Mouse (Mus musculus) embryonic stem cell, embryonic (primary cell): Measurements from ENCODE around the gene Spata31d1b.

Experiments
- CTCF ChIA-PET, 4 experiments: fragments of 300-600 bp in 2 of 4; fragments of 350-600 bp in 2 of 4; sonication (Branson Sonifier 250); formaldehyde crosslinking; loops; one replicate each; lab custom pipeline; 2022; ENCODE audit warnings: inconsistent platforms in 2 of 4; lab: Charles Lee
- POLR2A ChIA-PET, 4 experiments: fragments of 300-600 bp in 2 of 4; fragments of 350-600 bp in 2 of 4; sonication (Branson Sonifier 250); formaldehyde crosslinking; loops; one replicate each; lab custom pipeline; 2022; ENCODE audit warnings: antibody characterized with exemption in 4 of 4, inconsistent platforms in 1 of 4; lab: Charles Lee

The Spata31d1b gene

DNA sequence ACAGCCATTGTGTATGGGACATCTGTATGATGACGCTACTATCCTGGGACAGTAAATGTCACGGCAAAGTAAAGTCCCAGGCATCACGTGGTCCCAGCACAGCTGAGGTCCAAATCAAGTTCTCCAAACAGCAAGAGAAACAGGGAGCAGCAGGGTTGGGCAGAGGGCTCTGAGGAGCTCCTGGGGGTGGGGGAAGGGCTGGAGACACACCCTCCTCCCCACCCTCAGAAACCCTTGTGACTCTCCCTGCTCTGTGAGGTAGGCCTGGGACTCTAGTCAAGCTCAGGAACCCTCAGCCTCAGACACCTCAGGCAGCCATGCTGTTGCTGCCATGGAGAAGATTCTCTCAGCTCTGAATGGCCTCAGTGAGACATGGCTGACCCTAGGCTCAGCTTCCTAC, at the start of gene Spata31d1b:
Gene Spata31d1b, plus strand, starts transcription at position 301 of the 400 bp plus-strand sequence.
- CTCF ChIA-PET, result interaction anchor here in 1 of 4 experiments (0.6 to 1.1 kb wide), 2 partner anchors 23 to 1432 kb away, joined by 3 read pairs; no protein-coding TSS in a partner anchor

DNA sequence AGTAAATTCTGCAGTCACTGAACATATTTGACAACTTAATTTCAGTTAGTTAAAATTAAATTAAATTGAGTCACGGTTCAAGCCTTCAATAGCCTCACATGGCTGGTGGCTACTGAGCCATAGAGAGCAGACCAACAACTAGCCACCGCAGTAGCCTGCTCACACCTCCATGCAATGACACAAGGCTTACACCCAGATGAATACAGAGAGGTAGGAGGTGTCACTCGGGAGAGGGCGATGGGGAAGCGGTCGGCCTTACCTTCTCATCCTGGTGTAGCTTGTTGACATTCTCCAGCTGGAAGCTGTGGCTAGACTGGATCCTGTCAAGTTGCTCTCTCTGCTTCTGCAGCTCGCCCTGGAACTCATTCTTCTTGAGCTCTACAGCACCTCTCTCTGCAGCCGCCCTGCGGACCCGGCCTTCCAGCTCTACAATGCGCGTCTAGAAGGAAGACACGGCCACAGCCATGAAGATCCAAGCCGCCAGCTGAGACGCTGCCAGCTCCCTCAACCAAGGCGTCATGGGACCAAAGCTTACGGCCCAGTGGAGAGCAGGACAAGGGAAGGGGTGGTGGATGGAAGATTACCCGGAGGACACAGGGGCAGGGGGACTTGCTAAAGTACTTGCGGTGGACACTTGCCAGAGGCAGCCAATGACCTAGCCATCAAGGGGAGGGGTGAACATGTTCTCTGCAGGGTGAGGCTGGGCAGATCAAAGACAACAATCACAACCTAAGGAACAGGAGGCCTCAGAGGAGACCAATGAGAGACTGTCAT, 48.0 kb upstream of the Spata31d1b start:
- ChIA-PET CTCF (interaction anchor here in 2 of 4 experiments (0.5 to 1.0 kb wide), 2 partner anchors 12 to 71 kb away, joined by 3 to 9 read pairs; partner anchors contain the start of gene Golm1 (in 1 of the 2)), POLR2A (interaction anchor here in 3 of 4 experiments (0.5 to 7.0 kb wide), 22 partner anchors 8 to 106 kb away, joined by 3 to 69 read pairs (median 3); partner anchors contain the start of genes Golm1 (in 2 of the 3) and Isca1 (in 1 of the 3))

More for the DNA sequence above, at the start of gene Spata31d1b:
- POLR2A ChIA-PET, result interaction anchor here in 3 of 4 experiments (0.6 to 2.9 kb wide), 11 partner anchors 9 to 1762 kb away, joined by 3 to 21 read pairs (median 4); partner anchors contain the start of gene Hnrnpa0 (in 1 of the 3)

DNA sequence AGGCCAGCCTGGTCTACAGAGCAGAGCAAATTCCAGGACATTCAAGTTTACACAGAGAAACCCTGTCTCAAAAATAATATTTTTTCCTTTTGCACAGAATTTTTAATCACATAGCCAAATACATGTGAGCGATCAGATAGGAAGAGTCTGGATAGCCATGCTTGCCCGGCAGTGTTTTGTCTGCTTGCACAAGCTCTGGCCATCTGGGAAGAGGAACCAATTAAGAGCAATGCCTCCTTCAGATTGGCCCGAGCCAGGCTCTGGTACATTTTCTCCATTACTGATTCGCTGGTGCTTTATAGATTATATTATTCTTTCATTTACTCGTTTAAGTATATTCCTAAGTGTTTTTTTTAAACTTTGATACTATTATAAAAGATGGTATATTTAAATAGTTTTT, 44.3 kb upstream of the Spata31d1b start:
- CTCF ChIA-PET, result no interaction called here
- POLR2A ChIA-PET, result interaction anchor here in 3 of 4 experiments (0.7 to 7.0 kb wide), 12 partner anchors 8 to 102 kb away, joined by 3 to 69 read pairs (median 6); partner anchors contain the start of gene Isca1 (in 1 of the 3)

DNA sequence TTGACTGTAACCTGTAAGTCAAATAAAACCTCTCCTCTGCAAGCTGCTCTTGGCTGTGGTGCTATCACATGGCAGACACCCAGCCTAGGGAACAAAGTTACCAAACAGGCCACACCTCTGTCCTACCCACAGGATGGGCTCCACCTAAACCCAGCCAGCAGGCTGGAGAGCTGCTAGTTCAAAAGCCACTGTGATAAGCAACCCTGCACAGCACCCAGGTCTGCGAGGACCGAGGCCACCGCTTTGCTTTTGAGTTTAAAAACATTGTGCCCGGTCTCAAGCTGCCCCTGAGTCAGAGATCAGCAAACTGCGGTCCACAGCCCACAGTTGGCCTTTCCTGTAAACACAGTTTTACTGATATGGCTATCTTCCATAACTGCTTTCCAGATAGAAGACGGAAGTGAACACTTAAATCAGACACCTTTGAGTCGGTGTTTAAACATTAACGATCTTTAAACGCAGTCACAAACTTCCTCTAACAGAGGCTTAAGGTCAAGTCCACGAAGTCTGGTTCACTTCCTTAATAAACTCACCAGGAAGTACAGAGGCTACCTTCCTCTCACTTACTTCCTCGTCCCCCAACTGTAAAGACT, 43.5 kb upstream of the Spata31d1b start:
- ChIA-PET POLR2A (interaction anchor here in 2 of 4 experiments (0.6 to 7.0 kb wide), 16 partner anchors 8 to 662 kb away, joined by 3 to 69 read pairs (median 4); partner anchors contain the start of gene Isca1 (in 2 of the 2)), CTCF (interaction anchor here (0.6 to 1.1 kb wide), 4 partner anchors 11 to 20 kb away, joined by 3 to 4 read pairs (median 4); no protein-coding TSS in a partner anchor)

DNA sequence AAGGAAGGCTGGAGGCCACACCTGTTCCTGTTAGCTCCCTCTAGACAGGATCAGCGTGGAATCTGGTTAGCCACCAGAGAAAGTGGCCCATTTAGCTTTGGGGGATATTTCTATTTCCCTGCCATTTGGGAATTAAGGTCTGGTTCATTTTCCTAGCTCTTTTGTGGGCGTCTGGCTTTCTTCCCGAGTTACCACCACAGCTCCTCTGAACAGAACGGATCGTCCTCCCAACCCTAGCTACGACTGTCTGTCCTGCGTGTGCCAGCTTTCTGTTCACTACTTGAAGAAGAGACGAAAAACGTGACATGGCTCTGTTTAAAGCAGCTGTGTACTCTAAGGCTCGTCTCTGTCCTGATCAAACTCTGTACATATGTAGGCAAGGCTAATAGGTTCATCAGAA, 42.1 kb upstream of the Spata31d1b start:
- ChIA-PET POLR2A (interaction anchor here in 3 of 4 experiments (0.6 to 7.0 kb wide), 5 partner anchors 13 to 56 kb away, joined by 3 to 69 read pairs (median 3); no protein-coding TSS in a partner anchor), CTCF (no interaction called here)

DNA sequence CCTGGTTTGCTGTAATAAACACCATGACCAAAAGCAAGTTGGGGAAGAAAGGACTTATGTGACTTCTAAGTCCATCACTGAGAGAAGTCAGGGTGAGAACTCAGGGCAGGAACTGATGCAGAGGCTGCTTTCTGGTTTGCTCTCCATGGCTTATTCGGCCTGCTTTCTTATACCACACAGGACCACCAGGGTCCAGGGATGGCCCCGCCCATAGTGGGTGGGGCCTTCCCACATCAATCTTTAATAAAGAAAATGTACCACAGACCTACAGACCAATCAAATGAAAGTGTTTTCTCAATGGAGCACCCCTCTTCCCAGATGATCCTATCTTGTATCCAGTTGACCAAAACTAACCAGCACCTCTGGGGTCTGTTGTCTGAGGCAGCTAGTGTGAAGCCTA, 40.6 kb upstream of the Spata31d1b start:
- ChIA-PET CTCF (no interaction called here), POLR2A (interaction anchor here in 1 of 4 experiments (0.7 to 1.5 kb wide), 2 partner anchors 14 to 1215 kb away, joined by 3 to 5 read pairs; no protein-coding TSS in a partner anchor)

DNA sequence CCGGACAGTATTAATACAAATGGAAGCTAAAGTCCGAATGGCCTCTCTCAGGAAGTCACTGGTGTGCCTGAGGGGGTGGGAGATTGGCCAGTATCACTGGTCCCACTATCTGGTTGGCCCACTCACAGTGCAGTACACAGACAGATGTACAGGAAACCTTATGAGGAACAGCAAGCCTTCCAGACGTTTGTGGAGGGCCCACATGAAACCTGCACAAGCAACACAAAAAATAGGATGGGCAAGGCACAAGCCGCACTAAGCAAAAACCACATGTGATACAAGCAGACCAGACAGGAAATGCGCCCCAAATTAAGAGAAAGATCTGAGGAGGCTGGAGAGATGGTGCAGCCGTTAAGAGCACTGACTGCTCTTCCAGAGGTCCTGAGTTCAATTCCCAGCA, 39.8 kb upstream of the Spata31d1b start:
- ChIA-PET CTCF (interaction anchor here in 1 of 4 experiments (0.6 kb wide), 1 partner anchor 8 kb away, joined by 4 read pairs; no protein-coding TSS in a partner anchor), POLR2A (interaction anchor here in 3 of 4 experiments (0.6 to 1.1 kb wide), 3 partner anchors 15 to 1419 kb away, joined by 3 to 8 read pairs (median 3); no protein-coding TSS in a partner anchor)

DNA sequence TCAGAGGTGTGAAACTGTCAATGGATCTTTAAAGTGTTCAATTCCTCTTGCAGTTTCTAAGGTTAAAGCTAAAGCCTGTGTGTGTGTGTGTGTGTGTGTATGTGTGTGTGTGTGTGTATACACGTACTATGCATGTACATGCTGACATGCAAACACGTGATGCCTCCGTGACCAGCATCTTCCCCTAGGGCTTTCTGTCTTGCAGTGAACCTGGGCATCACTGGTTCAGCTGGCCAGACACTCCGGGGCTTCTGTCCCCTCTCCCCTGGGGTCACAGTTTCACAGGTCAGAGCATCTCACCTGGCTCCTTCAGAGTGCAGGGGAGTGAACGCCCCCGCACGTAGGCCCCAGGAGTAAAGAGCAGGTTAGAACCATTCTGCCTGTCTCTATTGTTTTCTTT, 38.5 kb upstream of the Spata31d1b start:
- CTCF ChIA-PET, result interaction anchor here in 1 of 4 experiments (0.7 kb wide), 1 partner anchor 832 kb away, joined by 4 read pairs; no protein-coding TSS in a partner anchor
- POLR2A ChIA-PET, result interaction anchor here (0.7 to 7.3 kb wide), 9 partner anchors 9 to 234 kb away, joined by 3 to 56 read pairs (median 3); partner anchors contain the start of gene Spata31d1a (in 1 of the 4)

DNA sequence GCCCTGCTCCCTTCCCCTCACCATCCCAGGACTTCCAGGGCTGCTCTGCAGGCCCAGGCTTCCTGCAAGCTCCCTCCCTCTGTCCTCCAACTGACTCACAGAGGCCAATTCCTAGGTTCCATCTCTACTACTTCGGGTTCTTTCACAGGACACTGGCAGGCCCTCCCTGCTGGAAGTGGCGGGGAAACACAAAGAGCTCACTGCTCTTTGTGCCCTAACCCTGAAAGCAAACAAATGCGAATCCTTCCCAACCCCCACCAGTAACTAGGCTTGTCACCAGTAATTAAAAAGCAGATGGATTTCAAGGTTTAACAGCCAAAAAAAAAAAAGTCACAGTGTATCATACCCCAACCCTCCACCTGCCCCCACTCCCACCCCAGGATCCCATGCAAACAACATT, 37.9 kb upstream of the Spata31d1b start:
- ChIA-PET POLR2A (interaction anchor here (0.7 to 7.3 kb wide), 12 partner anchors 9 to 233 kb away, joined by 3 to 56 read pairs (median 3); partner anchors contain the start of genes Isca1 (in 1 of the 4) and Spata31d1a (in 1 of the 4)), CTCF (interaction anchor here in 1 of 4 experiments (0.7 kb wide), 1 partner anchor 833 kb away, joined by 4 read pairs; no protein-coding TSS in a partner anchor)

DNA sequence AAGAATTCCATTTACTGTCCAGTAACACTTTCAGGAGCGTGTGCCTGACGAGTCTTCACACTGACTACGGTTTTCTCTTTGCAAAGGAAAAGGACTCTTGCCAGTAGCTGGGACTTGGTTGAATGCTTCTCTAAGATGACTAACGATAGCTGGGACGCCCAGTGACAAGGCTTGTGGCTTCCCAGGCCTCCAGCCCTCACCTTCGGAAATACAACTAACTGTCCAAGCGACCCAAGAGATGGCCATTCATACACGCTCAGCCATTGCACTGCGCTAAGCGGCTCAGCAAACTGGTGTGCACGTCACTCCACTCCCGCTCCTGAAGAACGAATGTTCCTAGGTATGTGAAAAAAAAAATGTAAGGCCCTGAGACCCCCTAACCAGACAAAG, 37.3 kb upstream of the Spata31d1b start:
- CTCF ChIA-PET, result no interaction called here
- POLR2A ChIA-PET, result interaction anchor here in 3 of 4 experiments (0.5 to 9.8 kb wide), 15 partner anchors 9 to 95 kb away, joined by 3 to 98 read pairs (median 4); partner anchors contain the start of genes Isca1 (in 1 of the 3) and Spata31d1a (in 1 of the 3)

DNA sequence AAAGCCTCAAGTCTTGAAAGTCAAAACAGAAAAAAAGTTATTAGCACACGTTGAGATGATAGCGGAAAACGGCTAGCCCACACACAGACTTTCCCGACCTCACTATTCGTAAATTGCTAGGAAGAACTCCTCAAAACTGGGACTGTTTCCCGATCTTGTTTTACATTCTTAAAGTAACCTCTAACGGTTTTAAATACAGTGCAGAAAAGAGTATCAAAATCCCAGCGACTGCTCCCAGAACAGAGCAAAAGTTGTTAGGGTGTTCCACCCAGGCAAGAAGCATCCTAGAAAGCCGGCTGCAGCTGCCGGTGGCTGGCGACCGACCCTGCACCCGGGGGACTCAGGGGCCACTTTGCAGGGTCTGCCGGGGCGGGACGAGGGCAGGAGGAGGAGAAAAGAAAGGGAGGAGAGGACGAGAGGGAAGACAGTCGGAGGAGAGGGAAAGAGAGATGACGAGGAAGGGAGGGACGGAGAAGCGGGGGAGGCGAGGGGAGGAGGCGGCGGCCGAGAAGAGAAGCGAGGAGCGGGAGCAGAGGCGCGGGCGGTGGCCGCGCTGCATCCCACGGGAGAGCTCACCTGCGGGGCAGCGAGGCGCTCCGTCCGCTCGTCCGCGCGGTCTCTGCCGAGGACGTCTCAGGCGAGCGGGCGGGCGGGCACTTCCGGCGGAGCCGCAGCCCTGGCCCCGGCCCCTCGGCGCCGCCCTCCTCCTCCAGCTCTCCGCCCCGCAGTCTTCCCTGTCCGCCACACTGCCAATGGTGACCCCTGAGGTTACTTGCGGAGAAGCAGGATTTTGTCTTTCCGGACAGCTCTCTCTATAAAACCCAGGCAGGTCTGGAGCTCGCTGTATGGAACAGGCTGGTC, 36.7 kb upstream of the Spata31d1b start, which contains the start of gene Golm1:
Gene Golm1, minus strand, starts transcription at position 661 of the 861 bp plus-strand sequence.
- CTCF ChIA-PET, result interaction anchor here in 2 of 4 experiments (1.0 to 1.6 kb wide), 3 partner anchors 12 to 53 kb away, joined by 3 read pairs; no protein-coding TSS in a partner anchor
- POLR2A ChIA-PET, result interaction anchor here in 3 of 4 experiments (0.5 to 9.8 kb wide), 21 partner anchors 9 to 381 kb away, joined by 3 to 98 read pairs (median 4); partner anchors contain the start of gene Isca1 (in 2 of the 3)

DNA sequence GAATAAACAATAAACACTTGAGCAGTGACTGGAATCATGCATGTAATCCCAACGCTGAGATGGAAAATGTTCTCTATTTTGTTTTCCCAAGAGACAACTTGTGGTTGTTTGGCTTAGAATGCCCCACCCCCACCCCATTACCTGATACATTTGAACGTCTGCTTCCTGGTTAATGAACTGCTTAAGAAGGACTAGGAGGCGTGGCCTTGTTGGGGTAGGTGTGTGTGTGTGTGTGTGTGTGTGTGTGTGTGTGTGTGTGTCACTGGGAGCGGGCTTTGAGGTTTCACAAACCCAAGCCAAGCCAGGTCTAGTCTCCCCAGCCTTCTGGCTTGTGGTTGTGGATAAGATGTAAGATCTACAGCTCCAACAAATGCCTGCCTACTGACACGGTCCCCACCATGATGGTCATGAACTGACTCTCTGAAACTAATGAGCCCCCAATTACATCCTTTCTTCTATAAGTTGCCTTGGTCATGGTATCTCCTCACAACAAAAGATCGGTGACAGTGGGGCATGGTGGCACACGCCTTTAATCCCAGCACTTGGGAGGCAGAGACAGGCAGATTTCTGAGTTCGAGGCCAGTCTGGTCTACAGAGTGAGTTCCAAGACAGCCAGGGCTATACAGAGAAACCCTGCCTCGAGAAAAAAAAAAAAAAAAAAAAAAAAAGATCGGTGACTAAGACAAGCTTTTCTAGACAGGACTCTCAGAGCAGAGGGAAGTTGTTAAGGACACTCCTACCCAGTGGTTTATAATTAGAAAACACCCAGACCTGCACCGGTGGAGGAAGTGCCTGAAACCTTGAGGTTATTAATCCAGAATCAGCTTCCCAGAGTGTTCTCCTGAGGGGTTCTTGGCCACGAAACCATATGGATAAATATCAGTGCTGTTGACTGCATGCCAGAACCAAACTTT, 35.5 kb upstream of the Spata31d1b start:
- ChIA-PET CTCF (interaction anchor here (0.6 to 1.6 kb wide), 7 partner anchors 13 to 52 kb away, joined by 3 to 7 read pairs (median 3); no protein-coding TSS in a partner anchor), POLR2A (interaction anchor here in 3 of 4 experiments (0.6 to 9.8 kb wide), 16 partner anchors 11 to 205 kb away, joined by 3 to 98 read pairs (median 5); partner anchors contain the start of gene Isca1 (in 2 of the 3))

DNA sequence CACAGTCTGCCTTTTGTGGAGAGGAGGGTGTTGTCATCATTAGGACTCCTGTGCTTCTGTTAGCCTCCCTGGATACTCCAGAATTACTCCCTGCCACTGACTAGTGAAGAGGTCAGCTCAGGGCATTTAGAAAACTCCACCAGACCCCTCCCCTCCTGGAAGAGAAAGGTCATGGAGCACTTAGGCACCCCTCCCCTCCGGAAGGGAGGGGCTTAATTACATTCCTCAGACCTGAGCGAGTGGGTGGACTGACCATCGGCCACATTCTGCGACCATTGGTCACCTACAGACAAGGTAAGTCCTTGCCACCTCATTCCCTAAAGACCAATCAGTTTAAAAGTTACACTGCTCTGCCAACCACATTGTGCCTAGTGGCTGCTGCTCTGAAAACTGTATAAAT, 32.8 kb upstream of the Spata31d1b start:
- ChIA-PET CTCF (interaction anchor here in 2 of 4 experiments (0.8 to 3.1 kb wide), 9 partner anchors 9 to 98 kb away, joined by 3 to 12 read pairs (median 4); partner anchors contain the start of gene 4921517D22Rik (in 1 of the 2)), POLR2A (interaction anchor here in 3 of 4 experiments (0.6 to 9.8 kb wide), 24 partner anchors 9 to 1011 kb away, joined by 3 to 98 read pairs (median 6); partner anchors contain the start of genes Isca1 (in 2 of the 3) and 4921517D22Rik (in 1 of the 3))

DNA sequence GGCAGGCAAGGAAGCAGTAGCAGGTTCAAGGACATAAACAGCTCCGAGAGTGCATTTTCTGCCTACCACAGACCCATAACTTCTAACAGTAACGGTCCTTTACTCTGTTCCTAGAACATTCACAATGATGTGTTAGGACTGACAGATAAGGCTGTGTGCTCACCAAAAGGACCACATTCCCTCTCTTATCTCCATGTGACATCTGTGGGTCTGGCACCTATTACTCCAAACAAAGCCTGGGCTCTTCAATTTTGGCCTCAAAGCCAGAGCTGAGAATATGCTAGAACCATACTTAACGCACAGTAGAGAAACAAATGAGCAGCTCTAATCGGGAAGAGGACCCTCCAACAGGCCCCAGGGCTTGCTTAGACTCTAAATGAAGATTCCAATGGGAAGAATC, 32.2 kb upstream of the Spata31d1b start:
- ChIA-PET POLR2A (interaction anchor here (0.6 to 9.8 kb wide), 26 partner anchors 9 to 211 kb away, joined by 3 to 98 read pairs (median 4); partner anchors contain the start of genes Isca1 (in 2 of the 4), 4921517D22Rik (in 1 of the 4) and Spata31d1d (in 1 of the 4)), CTCF (interaction anchor here in 3 of 4 experiments (0.6 to 3.1 kb wide), 19 partner anchors 8 to 99 kb away, joined by 3 to 12 read pairs (median 4); partner anchors contain the start of genes 4921517D22Rik (in 1 of the 3) and Isca1 (in 1 of the 3))

DNA sequence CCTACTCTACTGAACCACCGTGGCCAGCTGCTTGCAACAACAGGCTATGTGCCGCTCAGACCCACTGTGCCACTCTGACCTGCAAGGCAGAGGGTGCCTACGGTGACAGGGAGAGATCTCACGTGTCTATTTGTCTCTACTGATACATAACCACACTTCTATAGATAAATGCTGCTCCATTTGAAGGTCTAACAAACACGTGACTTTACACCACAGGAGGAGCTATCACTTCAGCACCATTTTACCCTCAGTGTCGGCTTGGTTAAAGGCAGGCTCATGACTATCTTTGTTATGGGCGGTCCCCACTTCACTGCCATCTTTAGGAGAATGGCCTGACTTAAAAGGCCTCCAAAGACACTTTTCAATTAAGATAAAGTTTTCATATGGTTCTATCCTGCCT, 29.5 kb upstream of the Spata31d1b start:
- ChIA-PET POLR2A (interaction anchor here in 3 of 4 experiments (0.6 to 9.8 kb wide), 17 partner anchors 8 to 87 kb away, joined by 3 to 98 read pairs (median 3); partner anchors contain the start of gene Isca1 (in 2 of the 3)), CTCF (interaction anchor here (0.6 to 1.4 kb wide), 4 partner anchors 26 to 158 kb away, joined by 3 to 4 read pairs (median 4); no protein-coding TSS in a partner anchor)
